Mouse (Mus musculus): ENCODE measurements around the gene Fras1. TPM values are rescaled to one million over a fixed set of nuclear protein-coding genes. Genes with fewer than 3 reads are reported as not detected.

The Fras1 gene
- polyA plus RNA-seq, 1 experiment from 2014 or later, result 43.9 TPM

DNA sequence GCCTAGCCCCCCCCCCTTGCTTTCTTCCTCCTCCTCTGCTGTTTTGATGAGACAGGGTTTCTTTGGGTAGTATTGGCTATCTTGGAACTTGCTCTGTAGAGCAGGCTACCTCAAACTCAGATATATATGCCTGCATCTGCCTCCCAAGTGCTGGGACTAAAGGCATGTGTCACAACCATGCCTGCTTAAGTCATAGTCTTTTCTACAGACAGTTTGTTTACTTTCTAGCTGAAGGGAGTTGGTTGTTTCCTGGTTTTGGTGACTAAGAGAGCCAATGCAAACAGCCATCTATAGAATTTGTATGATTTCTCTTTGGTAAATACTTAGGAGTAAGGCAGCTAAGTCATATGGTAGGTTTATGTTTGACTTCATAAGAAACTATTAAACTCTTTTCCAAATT, 6.5 kb upstream of the Fras1 start:
- Histone ChIP-seq H3K4me3 (ENCODE audit: low read depth, low read length) (no peak overlapping the region), H3K4me1 (ENCODE audit: control insufficient read depth, insufficient read depth, low read length) (peaks cover 10% of the 10 kb centered on the region), H3K27me3 (ENCODE audit: control insufficient read depth, insufficient read depth, low read length) (no peaks in the 10 kb centered on the region), H3K27ac (ENCODE audit: low read depth, low read length) (no peak overlapping the region), H3K4me2 (no peak overlapping the region), H3K9me3 (replicated peaks; ENCODE audit: control insufficient read depth, low read length) (no peaks in the 10 kb centered on the region), H3K9ac (ENCODE audit: low read depth, low read length) (no peak overlapping the region), H3K36me3 (ENCODE audit: control insufficient read depth, insufficient read depth, low read length) (no peaks in the 10 kb centered on the region)
- ATAC-seq (replicated peaks; ENCODE audit: insufficient number of reproducible peaks, low FRiP score, low TSS enrichment), result no peak

DNA sequence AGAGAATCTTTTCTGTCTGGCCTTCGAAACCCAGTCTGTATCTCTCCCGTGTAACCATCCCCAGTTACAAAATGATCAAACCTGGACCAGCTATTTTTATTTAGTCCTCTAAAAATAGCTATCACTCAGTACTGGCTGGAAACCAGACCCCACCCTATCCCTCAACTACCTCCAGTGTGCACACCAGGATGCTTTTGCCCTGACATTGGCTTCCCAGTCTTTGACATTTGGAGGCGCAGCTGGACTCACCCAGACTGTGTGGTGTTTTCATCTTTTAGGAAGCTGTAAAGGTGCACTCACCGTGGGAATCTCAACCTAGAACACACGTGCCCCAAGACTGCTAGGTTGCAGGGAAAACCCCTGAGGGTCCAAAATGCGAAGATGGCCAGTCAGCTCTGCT, 649 bp upstream of the Fras1 start:
- Histone ChIP-seq H3K9ac (ENCODE audit: low read depth, low read length) (peak overlapping the region; percentile 77; the same call in 1 of the 2 replicates), H3K4me1 (ENCODE audit: control insufficient read depth, insufficient read depth, low read length) (peaks cover 6% of the 10 kb centered on the region), H3K4me3 (ENCODE audit: low read depth, low read length) (peak overlapping the region; percentile 75), H3K36me3 (ENCODE audit: control insufficient read depth, insufficient read depth, low read length) (no peaks in the 10 kb centered on the region), H3K9me3 (replicated peaks; ENCODE audit: control insufficient read depth, low read length) (no peaks in the 10 kb centered on the region), H3K27me3 (ENCODE audit: control insufficient read depth, insufficient read depth, low read length) (no peaks in the 10 kb centered on the region; the same call in 1 of the 2 replicates), H3K27ac (ENCODE audit: low read depth, low read length) (peak overlapping the region; percentile 77), H3K4me2 (peak overlapping the region; percentile 85)
- no peak for ATAC-seq (replicated peaks; ENCODE audit: insufficient number of reproducible peaks, low FRiP score, low TSS enrichment)
- 26% methylated on average over 6 of the region's 6 CpGs for WGBS (ENCODE audit: insufficient replicate concordance)

DNA sequence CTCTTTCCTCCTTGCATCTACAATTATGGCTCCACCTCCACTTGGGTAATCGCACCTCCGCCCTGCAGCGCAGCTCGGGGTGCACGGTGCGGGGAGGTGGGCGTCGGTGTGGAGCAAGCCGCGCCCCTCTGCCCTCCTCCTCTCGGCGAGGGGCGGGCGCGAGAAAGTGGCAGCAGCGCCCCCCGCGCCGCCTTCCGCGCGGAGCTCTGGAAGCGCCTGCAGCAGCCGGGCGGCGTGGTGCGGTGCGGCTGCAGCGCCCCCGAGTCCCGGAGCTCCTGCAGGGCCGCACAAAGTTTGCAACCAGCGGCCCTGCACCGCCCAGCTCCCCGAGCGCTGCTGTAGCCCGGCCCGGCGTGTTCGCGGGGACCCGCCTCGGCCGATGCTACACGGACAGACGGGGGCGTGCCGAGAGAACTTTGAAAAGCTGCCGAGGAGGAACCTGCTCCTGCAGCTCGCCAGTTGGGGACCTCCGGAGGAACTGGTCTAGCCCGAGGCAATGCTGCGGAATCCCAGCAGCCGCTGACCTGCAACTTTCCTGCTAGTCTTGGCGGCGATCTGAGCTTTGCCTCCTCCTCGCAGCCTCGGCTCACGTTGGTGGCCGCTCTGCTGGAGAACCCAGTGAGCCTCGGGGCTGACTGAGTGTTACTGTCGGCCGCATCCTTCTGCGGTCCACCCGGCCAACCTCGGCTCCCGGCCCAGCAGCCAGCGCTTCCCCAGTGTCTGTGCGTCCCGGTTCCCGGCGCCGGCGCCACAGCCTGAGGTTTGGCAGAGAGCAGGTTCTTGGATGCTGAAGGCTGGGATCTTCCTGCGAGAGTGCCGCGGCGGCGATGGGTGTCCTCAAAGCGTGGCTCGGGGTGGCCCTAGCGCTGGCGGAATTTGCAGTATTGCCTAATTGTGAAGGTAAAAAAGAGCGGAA, 489 bp downstream of the Fras1 start:
- no peaks in the 10 kb centered on the region; the same call in 1 of the 2 replicates for H3K27me3 ChIP-seq (ENCODE audit: control insufficient read depth, insufficient read depth, low read length)
- H3K27ac ChIP-seq (ENCODE audit: low read depth, low read length), result peak overlapping the region; percentile 77
- H3K4me1 ChIP-seq (ENCODE audit: control insufficient read depth, insufficient read depth, low read length), result peaks cover 6% of the 10 kb centered on the region
- H3K4me2 ChIP-seq, result peak overlapping the region; percentile 85
- H3K9me3 ChIP-seq (replicated peaks; ENCODE audit: control insufficient read depth, low read length), result no peaks in the 10 kb centered on the region
- no peaks in the 10 kb centered on the region for H3K36me3 ChIP-seq (ENCODE audit: control insufficient read depth, insufficient read depth, low read length)
- under 1% methylated on average over 79 of the region's 84 CpGs for WGBS (ENCODE audit: insufficient replicate concordance)
- H3K9ac ChIP-seq (ENCODE audit: low read depth, low read length), result peak overlapping the region; percentile 77
- peak; percentile 85 for ATAC-seq (replicated peaks; ENCODE audit: insufficient number of reproducible peaks, low FRiP score, low TSS enrichment)
- H3K4me3 ChIP-seq (ENCODE audit: low read depth, low read length), result peak overlapping the region; percentile 75

DNA sequence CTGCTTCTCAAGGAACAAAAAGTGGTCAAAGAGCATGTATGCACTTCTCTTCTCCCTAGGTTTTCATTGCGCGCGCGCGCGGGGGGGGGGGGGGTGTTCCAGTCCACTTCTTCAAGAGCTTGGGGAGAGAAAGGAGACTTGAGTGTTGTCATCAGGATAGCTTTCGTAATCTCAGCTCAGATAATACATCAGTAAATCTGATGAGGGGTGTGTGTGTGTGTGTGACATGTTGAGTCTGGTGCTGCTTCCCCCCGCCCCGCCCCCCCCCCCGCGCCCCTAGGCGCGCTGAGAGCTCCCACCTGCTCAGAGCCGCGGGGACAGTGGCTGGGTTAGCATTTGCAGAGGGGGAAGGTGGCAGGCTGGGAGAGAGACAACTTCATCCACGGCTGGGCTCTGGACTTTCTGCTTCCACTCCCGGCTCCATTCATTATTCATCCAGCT, 1.7 kb downstream of the Fras1 start:
- Histone ChIP-seq H3K4me1 (ENCODE audit: control insufficient read depth, insufficient read depth, low read length) (peaks cover 6% of the 10 kb centered on the region), H3K4me3 (ENCODE audit: low read depth, low read length) (peak overlapping the region; percentile 75), H3K27me3 (ENCODE audit: control insufficient read depth, insufficient read depth, low read length) (no peaks in the 10 kb centered on the region; the same call in 1 of the 2 replicates), H3K27ac (ENCODE audit: low read depth, low read length) (no peak overlapping the region), H3K9ac (ENCODE audit: low read depth, low read length) (peak overlapping the region; percentile 77), H3K9me3 (replicated peaks; ENCODE audit: control insufficient read depth, low read length) (no peaks in the 10 kb centered on the region), H3K36me3 (ENCODE audit: control insufficient read depth, insufficient read depth, low read length) (no peaks in the 10 kb centered on the region), H3K4me2 (peak overlapping the region; percentile 85)
- ATAC-seq (replicated peaks; ENCODE audit: insufficient number of reproducible peaks, low FRiP score, low TSS enrichment), result no peak
- 3% methylated on average over 10 of the region's 17 CpGs for WGBS (ENCODE audit: insufficient replicate concordance)

DNA sequence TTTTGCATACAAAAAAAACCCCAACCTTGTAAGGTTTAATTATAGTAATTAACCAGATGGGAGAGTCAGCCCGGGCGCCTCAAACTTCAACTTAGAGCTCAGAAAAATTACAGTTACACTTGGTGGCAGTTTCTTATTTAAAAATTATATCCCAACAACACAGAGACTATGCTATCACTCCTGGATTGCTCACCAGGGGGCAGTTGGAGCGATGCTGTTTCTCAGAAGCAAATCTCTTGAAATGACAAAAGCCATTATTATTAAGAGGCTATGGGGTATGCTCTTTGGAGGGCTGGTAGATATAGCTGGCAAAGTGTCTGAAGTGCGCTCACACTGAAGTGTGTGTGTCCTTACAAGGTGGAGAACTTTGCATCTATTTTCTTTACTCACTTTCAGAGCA, 2.5 kb downstream of the Fras1 start:
- H3K27me3 ChIP-seq (ENCODE audit: control insufficient read depth, insufficient read depth, low read length), result no peaks in the 10 kb centered on the region; the same call in 1 of the 2 replicates
- H3K9ac ChIP-seq (ENCODE audit: low read depth, low read length), result no peak overlapping the region
- no peak overlapping the region for H3K27ac ChIP-seq (ENCODE audit: low read depth, low read length)
- H3K36me3 ChIP-seq (ENCODE audit: control insufficient read depth, insufficient read depth, low read length), result no peaks in the 10 kb centered on the region
- peaks cover 6% of the 10 kb centered on the region for H3K4me1 ChIP-seq (ENCODE audit: control insufficient read depth, insufficient read depth, low read length)
- H3K4me3 ChIP-seq (ENCODE audit: low read depth, low read length), result peak overlapping the region; percentile 75
- no peaks in the 10 kb centered on the region for H3K9me3 ChIP-seq (replicated peaks; ENCODE audit: control insufficient read depth, low read length)
- 64% methylated on average over 4 of the region's 4 CpGs for WGBS (ENCODE audit: insufficient replicate concordance)
- ATAC-seq (replicated peaks; ENCODE audit: insufficient number of reproducible peaks, low FRiP score, low TSS enrichment), result no peak
- peak overlapping the region; percentile 85 for H3K4me2 ChIP-seq

DNA sequence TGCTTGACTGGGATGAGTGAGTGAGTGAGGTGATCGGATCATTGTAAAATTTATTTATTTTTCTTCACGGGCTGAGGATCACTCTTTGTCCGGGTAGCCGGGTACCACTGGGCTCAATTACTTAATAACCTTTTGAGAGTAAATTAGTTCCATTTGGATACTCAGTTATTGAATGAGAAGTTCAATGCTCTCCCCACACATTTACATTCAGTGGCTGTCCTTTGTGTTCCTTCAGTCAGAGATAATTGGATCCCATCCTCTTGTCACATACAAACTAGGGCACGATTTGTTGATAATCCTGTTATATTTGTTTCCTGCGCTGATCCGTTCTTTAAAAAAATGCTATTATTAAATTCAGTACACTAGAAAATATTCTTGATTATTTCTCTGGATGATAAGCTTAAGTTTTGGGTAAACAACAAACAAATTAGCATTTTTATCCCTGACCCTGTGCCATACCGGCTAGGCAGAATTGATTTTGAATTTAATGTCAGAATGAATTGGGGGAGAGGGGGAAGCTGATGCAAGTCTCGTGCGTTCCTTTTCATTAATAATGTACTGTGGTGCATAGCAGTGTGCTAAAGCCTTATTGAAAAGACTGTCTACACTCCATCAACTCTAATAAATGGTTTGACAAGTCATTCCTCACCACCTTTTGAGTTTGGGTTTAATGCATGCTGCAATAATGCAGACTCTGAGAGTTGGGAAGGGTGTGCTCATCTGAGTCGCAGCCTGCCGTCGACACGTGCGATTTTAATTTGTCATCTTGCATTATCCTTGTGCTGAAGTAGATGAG, 12.6 kb downstream of the Fras1 start:
- Histone ChIP-seq H3K27me3 (ENCODE audit: control insufficient read depth, insufficient read depth, low read length) (no peaks in the 10 kb centered on the region), H3K4me1 (ENCODE audit: control insufficient read depth, insufficient read depth, low read length) (no peaks in the 10 kb centered on the region), H3K27ac (ENCODE audit: low read depth, low read length) (no peak overlapping the region), H3K9me3 (replicated peaks; ENCODE audit: control insufficient read depth, low read length) (no peaks in the 10 kb centered on the region), H3K4me3 (ENCODE audit: low read depth, low read length) (no peak overlapping the region), H3K4me2 (no peak overlapping the region), H3K36me3 (ENCODE audit: control insufficient read depth, insufficient read depth, low read length) (no peaks in the 10 kb centered on the region; the same call in 1 of the 2 replicates), H3K9ac (ENCODE audit: low read depth, low read length) (no peak overlapping the region)
- no peak for ATAC-seq (replicated peaks; ENCODE audit: insufficient number of reproducible peaks, low FRiP score, low TSS enrichment)
- 88% methylated on average over 15 of the region's 15 CpGs for WGBS (ENCODE audit: insufficient replicate concordance)

DNA sequence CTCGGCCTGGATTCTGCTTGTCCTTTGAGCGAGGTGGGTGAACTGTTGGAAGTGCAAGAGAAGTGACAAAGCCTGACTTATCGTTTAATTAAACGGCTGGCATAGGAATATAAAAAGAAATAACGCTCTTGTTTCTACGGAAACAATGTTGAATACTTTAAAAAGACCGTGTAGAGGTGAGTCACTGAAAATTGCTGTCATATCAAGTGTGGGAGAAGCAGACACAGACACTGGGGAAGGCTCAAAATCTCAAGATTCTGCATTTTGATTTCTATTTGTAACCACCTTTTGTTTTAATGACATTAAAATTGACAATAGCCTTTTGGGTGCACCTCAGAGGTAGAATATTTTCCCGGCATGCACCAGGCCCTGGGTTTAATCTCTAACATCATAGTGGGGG, 14.6 kb downstream of the Fras1 start:
- H3K4me2 ChIP-seq, result no peak overlapping the region
- H3K27me3 ChIP-seq (ENCODE audit: control insufficient read depth, insufficient read depth, low read length), result no peaks in the 10 kb centered on the region
- no peak for ATAC-seq (replicated peaks; ENCODE audit: insufficient number of reproducible peaks, low FRiP score, low TSS enrichment)
- H3K27ac ChIP-seq (ENCODE audit: low read depth, low read length), result no peak overlapping the region
- H3K36me3 ChIP-seq (ENCODE audit: control insufficient read depth, insufficient read depth, low read length), result no peaks in the 10 kb centered on the region; the same call in 1 of the 2 replicates
- WGBS (ENCODE audit: insufficient replicate concordance), result 87% methylated on average over 8 of the region's 8 CpGs
- no peak overlapping the region for H3K9ac ChIP-seq (ENCODE audit: low read depth, low read length)
- H3K4me3 ChIP-seq (ENCODE audit: low read depth, low read length), result no peak overlapping the region
- no peaks in the 10 kb centered on the region for H3K9me3 ChIP-seq (replicated peaks; ENCODE audit: control insufficient read depth, low read length)
- no peaks in the 10 kb centered on the region for H3K4me1 ChIP-seq (ENCODE audit: control insufficient read depth, insufficient read depth, low read length)

DNA sequence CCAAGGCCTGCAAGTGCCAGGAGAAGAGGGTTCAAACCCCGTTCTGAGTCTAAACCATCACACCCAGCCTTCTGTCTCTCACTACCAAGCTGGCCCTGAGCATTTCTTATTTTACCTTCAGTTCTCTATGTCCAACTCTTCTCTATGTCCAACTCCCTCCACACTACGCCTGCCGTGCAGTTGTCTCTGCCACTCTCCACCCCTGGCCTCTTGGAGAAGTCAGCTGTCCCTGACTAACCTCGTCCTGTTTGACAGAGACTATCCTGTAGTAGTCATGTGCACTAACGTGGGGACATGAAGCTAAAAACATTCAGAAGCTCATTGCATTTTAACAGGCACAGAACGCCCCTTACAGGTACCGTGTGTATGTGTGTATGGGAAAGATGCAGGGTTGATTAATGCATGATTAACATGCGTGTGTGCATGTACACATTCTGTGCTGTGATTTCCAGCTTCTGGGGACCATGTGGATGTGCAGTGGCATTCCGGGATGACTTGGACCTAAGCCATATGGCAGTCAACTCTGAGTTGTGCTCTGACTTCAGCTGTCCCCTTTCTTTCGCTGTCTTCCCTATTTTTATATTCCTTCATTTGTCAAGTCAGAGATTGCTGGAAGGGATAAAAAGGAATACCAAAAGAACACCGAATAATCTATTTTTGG, 16.3 kb downstream of the Fras1 start:
- Histone ChIP-seq H3K36me3 (ENCODE audit: control insufficient read depth, insufficient read depth, low read length) (no peaks in the 10 kb centered on the region; the same call in 1 of the 2 replicates), H3K27me3 (ENCODE audit: control insufficient read depth, insufficient read depth, low read length) (no peaks in the 10 kb centered on the region), H3K9ac (ENCODE audit: low read depth, low read length) (no peak overlapping the region), H3K4me3 (ENCODE audit: low read depth, low read length) (no peak overlapping the region), H3K4me2 (no peak overlapping the region), H3K4me1 (ENCODE audit: control insufficient read depth, insufficient read depth, low read length) (no peaks in the 10 kb centered on the region), H3K27ac (ENCODE audit: low read depth, low read length) (no peak overlapping the region), H3K9me3 (replicated peaks; ENCODE audit: control insufficient read depth, low read length) (no peaks in the 10 kb centered on the region)
- WGBS (ENCODE audit: insufficient replicate concordance), result 85% methylated on average over 11 of the region's 11 CpGs
- no peak for ATAC-seq (replicated peaks; ENCODE audit: insufficient number of reproducible peaks, low FRiP score, low TSS enrichment)
